Mouse (Mus musculus): ENCODE results near the gene Nrxn3.

Nrxn3 gene

DNA sequence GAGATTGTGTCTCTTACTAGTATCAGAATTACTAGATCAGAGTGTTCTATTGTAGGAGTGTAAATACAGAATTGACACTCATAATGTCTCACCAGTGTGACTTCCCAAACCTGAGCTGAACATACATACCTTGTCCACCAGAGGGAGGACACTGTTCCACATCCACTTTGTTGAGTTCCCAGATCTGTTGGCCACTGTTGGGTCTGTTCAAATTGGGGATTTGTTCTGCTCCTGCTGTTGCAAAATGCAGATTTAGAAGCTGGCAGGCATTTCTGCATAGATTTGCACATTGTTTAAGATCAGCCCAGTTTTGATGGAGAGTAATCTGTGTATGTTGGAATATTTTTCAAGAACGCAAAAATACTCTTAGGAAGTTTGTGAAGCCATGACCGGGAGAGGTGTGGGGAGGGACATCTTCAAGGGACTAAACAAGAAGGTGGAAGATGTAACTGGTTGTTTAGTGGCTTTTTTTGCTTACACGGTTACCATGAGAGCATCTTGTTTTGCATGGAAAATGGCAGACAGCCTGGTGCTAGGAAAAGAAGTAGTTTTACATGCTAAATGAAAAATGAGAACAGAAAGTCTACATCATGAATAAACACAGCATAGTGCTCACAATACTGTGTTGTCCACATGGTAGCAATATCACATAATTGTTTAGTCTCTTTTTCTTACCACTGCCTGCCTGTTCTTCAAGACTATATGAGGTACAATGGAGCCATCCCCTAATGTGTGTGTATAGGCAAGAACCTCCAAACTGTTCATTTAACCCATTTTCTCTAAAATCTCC is 609.0 kb downstream of the Nrxn3 start:
- no peak for DNase-seq (ENCODE audit: low spot score)

DNA sequence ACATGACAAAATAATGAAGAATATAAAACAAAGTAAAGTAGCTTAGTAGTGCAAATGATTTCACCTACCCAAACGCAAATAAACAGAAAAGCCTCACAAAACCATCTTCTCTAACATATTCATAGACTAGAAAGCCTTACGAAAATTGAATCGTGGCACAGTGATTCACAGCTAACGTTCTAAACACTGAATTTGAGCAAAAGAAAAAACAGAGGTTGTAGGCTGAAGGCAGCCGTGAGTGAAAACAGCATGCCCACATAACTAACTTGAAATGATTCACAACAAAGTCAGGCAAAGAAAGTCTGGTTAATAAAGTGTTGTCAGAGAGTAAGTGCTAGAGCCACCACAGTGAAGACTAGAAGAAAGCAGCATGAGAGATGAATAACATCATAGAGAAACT is 610.8 kb downstream of the Nrxn3 start:
- no peak for DNase-seq (ENCODE audit: low spot score)

DNA sequence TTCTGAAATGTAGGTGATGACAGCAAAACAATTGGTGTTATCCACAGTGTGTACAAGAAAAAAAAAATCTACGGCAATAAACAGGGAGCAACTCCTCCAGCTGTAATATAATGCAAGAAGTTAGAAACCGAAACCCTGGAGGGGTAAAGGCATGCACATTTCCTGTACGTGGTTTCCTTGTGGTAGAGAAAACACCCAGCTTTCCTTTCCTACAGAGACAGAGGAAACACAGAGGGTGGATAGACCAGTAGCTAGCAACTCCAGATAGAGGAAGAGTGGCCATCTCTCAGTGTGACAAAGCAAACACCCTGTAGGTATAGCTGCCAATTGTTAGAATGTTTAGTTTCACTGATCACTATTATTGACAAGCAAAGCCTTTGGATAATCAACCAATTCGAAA is 642.2 kb downstream of the Nrxn3 start:
- no peak for DNase-seq (ENCODE audit: low spot score)

DNA sequence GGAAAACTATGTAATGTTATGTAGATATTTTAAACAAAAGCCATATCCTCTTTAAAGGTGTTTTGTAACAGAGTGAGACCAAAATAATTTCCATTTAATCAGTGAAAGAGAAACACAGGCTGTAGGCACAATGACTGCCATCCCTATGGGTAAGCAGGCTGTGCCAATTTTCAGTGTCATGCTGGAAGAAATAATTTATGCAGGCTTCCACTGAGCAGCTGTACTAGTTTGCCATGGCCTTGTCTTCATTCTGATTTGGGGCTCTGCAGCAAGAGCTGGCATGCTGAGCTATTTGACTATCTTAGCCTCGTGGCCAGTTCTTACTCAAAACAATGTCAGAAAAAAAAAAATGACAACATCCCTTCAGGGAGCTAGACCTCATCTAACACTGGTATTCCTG is 647.3 kb downstream of the Nrxn3 start:
- DNase-seq (ENCODE audit: low spot score) = no peak

DNA sequence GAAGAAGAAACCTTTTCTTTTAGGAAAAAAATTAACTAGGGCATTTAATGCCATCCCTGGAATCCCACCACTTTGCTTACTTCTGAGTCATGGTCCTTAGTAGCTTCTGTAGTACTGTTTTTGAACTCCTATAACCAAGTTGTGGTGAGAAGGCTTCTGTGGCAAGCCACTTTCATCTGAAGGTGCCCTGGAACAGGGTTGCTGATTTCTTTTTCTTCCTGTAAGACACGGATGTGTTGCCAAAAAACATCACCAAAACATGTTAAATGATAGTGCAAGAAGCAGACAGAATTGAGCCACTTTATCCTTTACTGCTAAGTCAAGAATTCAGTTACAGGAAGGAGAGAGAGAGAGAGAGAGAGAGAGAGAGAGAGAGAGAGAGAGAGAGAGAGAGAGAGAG is 653.9 kb downstream of the Nrxn3 start:
- DNase-seq (ENCODE audit: low spot score) = no peak

DNA sequence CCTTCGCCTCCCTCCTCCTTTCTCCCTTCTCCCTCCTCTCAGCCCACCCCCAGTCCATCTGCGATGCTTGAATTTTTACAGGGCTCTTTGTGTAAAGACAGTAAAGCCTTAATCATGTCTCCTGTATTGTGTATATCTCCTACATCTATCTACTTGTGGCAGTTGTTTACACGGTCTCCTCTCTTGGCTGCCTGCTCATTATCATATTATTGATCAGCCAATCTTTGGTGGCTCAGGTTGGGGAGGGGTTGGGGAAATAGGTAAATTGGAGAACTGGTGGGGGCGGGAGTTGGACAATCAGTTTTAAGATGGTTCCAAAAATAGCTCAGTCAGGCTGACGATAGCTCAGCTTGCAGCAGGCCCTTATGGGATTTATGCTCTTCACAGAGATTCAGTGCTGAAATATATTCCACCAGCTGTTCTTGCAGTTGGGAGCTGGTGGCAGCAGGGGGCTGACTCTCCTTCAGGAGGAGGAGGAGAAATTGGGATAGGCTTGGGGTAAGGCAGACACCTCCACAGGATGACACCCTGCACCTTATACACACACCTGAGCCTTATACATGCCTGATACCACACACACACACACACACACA is 654.5 kb downstream of the Nrxn3 start:
- DNase-seq (ENCODE audit: low spot score) = no peak

DNA sequence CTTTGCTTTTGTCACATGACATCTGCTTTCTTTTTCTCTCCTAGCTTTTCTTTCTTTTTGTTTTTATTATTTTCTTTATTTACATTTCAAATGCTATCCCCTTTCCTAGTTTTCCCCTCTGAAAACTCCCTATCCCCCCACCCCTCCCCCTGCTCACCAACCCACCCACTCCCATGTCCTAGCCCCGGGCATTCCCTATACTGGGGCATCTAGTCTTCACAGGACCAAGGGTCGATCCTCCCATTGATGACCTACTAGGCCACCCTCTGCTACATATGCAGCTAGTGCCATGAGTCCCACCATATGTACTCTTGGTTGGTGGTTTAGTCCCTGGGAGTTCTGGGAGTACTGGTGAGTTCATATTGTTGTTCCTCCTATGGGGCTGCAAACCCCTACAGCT is 655.0 kb downstream of the Nrxn3 start:
- no peak for DNase-seq (ENCODE audit: low spot score)

DNA sequence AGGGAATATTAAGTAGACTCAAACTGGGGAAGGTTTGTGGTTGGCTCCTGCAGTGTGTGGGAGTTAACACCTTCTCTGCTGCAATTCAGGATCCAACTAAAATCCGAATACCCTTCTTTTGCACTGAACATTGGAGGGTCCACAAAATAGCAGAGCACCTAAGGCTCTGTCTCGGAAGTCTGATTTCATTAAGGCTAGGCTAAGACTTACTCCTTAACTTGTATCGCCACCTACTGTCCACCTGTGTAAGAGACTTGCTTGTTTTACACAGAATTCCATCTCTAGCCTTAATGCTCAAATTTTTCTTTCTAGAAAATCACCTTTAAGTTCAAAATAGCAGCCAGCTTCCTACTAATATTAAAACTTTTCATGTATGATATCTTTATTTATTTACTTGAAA is 660.6 kb downstream of the Nrxn3 start:
- DNase-seq (ENCODE audit: low spot score) = no peak

DNA sequence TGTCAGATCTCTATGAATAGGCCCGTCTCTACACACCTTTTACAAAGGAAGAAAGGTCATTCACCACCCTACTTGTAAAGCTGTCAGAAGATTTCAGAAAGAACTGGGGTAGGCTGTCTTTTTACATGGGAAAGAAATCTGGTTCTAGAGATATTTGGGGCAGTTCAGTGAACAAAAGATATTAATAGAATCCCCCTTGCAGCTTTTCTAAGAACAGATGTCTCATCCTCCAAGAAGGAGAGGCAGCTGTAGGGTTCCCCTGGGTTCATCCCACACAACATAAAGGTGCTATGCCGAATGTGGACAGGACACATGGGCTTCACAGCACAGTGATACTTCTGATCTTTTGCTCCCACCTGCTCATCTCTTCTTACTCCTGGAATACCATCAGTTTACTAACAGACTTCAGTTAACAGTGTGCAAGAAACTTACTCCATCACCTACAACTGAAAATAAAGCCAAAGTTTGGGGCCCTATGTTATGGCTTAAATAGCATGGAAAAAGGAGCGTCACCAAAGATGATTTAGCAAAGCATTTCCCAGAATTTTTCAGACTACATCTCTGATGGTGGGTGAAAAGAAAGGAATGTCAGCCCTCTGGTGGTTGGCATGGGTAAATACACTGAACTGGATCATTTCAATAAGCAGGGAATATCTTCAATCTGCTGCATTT is 672.6 kb downstream of the Nrxn3 start:
- DNase-seq (ENCODE audit: low spot score) = no peak

DNA sequence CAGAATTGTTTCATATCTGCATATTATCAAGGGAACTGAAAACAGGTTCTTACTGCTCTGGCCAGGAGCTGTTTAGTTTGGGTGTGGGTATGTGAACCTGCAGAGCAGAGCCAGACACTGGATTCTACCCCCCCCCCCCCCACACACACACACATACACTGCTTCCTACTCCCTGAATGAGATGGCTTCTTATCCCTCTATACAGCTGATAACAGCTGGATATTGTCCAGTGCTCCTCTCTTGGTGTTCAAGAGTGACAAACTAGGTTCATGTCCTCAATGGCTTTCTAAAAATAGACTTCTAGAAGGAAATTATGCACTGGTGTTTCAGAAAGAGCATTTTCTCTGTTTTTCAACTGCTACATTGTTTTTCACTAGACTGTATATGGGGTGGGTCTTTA is 713.8 kb downstream of the Nrxn3 start:
- DNase-seq (ENCODE audit: low spot score) = no peak

DNA sequence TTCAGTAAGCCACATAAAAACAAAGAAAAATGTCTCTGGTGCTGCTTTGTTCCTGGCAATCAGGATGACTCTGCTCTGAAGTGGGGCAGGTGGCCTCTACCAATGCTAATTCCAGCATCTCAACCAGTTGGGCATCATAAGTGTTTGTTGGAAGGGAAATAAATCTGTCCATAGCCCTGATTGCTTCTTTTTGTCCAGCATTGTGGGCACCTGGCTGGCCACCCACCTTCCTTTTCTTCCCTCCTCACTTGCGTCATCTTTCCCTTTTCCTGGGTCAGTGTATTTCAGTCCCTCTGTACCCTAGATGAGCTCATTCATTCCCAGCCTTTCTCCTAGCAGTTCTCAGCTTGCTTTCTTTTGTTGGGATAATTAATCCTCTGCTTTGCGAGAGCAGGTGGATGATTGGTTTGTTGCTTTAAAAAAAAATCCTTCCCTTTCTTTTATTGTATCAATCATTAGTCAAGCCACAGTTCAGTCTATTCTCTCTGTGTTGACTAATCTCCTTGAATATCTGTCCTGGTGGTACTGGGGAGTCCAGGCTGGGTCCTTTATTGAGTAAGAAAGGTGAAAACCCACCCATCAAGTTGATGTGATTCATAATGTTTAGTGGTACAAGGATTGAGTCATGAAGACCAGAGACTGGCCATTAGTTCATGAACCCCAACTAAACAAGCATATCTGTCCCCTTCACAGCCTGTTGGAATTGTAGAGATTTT is 719.8 kb downstream of the Nrxn3 start:
- no peak for DNase-seq (ENCODE audit: low spot score)

DNA sequence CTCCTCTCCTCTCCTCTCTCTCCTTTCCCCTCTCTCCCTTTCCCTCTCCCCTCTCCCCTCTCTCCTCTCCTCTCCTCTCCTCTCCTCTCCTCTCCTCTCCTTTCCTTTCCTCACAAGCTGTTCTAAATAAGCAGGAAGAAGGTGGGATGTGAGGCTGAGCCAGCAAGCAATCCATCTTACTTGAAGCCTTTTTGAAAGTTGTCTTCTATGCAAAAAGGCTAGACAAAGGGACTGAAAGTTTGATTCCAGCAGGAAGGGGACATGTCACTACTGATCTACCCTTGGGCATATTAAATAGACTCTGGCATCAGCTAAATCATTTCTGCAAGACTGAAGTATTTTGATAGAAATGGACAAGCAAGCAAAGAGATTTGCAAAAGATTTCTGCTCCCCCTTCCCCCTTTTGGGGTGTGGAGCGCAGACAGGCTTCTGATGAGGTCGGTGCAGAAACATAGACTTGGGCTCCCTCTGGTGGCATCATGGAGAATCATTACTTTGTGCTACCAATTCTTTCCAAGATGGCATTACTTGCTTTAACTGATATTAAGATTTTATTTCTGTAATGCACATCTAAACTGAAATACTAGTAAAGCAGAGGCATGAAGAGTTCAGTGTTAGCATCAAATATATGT is 728.1 kb downstream of the Nrxn3 start:
- no peak for DNase-seq (ENCODE audit: low spot score)

DNA sequence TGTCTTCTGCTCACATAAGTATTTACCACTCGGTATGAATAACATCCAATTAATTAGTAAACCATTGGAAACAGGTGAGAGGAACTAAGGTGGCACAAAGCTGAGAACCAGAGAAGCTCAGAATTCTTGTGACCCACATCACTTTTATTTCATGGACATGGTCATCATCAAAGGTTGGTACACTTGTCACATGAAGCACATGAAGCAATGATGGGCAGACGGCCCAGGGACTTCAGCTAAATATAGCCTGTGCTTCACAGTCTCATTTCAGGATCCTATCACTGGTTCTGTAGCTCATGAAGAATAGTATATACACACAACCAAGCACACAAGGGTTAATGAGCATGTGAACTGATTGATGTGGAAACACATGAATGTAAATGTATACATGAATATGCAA is 747.5 kb downstream of the Nrxn3 start:
- no peak for DNase-seq (ENCODE audit: low spot score)

DNA sequence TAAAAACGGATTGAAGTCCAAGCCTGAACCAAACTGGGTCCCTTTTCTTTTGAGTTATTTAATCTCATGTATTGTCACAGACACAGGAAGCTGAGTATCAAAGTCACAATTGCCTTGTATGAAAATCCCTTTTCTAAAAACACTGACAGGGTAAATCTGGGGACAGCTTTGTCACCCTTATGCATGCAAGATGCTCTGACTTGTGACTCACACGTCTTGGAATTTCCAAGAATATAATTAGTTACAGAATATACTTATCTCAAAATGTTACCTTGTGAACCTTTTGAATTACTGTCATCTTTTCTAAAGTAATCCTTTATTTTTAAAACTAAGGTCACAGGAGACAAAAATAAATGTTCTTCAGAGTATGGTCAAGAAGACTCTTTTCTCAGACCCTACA is 748.6 kb downstream of the Nrxn3 start:
- no peak for DNase-seq (ENCODE audit: low spot score)

DNA sequence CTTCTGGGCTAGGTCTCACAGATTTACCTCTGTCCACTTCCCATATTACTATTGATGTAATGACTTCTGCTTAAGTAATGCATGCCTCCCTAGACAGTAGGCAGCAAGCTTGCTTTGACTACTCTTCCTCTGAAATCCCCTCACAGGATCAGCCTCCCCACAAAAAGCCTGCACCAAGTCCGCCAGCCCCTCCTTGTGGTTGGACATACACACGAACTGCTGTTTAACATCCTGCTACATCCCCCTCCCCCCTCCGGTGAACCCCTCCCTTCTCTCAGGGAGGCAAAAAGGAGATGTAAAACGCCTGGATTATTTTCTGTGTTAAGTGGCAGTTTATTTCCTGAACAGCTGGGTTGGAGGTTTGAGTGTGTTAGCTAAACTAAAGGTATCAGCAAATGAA is 749.2 kb downstream of the Nrxn3 start:
- no peak for DNase-seq (ENCODE audit: low spot score)

DNA sequence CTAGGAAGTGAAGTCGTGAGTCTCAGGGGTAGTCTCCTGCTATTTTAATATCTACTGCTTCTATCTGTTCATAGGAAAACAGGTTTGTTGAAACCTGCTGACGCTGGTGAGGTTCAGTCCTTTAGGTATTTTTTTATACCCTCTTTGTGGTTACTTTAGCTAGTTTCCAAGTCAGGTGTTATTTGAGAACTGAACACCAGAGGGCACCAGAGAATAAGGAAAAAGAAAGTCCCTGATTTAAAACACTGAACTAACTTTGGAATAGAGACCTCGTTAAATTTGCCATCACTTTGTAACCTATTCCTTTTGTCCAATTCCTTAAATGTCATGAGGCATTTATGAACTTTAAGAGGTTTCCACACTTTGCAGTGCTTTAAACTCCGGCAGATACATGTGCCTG is 756.4 kb downstream of the Nrxn3 start:
- DNase-seq (ENCODE audit: low spot score) = no peak

DNA sequence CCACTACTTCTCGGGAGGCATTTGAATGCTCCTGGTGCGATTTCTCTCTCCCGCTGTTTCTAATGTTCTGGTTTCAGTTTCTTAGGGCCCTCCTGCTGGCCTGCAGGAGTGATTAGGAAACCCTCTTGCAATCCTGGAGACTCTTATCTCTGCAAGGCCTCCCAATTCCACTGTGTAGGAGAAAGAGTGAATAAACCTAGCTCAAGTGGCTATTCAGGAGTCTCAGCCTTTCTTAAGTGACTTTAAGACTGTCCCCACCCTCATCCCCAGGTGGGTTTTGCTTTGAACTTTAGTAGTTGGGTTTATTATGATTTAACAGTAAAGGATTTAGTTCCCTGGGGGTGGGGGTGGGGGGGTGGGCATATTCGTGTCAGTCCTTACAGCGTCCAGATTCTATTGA is 759.5 kb downstream of the Nrxn3 start:
- no peak for DNase-seq (ENCODE audit: low spot score)

DNA sequence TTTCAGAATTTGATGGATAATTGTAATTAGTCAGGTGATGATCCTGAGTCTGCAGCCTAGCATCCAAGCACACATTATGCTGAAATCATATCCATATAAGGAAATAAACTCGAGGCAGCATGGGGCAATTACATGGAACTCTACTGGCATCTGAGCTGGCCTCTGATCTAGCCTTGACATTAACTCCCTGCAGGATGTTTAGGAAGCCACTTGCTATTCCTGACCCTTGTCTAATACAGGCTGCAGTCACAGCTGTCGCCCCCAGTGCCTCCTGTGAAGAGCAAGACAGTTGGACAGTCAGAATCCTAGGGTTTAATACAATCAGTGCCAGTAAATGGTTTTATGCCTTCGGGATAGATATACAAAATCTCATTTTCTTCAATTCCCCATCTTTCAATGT is 781.4 kb downstream of the Nrxn3 start:
- no peak for DNase-seq (ENCODE audit: low spot score)

DNA sequence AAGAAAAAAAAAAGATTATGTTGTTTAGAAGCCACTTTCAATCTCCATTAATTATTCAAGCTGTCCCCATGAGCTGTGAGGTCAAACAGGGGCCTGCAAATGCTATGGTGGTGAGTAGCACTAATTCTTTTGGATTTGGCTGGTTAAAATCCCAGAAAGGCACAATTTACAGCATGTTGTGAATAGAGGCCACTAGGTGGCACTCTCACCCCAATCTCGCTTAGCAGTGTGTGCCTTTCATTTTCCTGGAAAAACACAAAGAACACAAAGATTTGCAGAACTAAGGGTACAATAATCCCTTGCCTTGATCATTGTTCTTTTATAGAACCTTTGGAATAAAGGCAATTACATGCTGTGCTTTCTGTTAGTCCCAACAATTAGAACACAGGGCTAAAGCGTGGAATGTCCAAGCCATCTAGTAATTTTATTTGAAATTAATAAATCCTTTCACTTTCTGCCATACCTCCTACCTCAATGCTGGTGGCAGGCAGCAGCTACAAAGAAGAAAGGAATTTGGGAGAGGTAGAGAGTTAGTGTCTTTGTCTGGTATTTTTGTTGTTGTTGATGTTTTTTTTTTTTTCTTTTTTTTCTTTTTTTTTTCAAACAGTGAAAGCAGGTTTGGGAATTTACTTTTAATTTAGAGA is 782.6 kb downstream of the Nrxn3 start:
- no peak for DNase-seq (ENCODE audit: low spot score)

DNA sequence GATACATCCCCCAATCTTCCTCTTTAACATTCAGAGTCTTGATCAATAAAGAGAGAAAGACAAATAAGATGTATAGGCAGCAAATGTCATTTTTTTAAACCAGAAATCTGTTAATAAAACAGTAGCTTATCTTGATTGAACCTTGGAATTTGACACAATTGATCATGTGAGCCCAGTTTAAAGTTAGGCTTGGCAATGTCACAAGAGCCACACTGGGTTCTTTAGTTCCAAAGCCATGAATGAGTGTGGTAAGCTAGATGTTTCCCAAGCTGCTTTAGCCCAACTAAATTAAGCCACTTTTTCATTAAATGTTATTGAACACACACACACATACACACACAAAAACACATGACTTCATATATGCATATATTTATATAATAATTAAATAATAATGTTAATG is 786.3 kb downstream of the Nrxn3 start:
- no peak for DNase-seq (ENCODE audit: low spot score)

DNA sequence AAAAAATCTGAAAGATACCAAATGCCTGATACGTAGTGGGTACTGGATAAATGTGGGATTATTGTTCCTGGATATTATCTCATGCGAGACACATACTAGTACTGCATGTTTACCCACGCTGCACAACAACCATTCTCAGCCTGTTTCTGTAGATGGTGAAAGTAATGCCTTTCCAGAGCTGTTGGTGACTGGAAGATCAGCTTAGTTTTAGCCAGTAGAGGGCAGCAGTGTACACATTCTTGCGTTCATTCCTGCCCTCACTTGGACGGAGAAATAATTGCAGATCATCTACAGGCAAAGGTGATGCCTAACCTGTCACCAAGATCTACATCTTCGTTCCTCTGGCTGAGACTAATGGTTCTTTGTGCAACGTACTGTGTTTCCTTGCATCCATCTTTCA is 791.1 kb downstream of the Nrxn3 start:
- DNase-seq (ENCODE audit: low spot score) = no peak

DNA sequence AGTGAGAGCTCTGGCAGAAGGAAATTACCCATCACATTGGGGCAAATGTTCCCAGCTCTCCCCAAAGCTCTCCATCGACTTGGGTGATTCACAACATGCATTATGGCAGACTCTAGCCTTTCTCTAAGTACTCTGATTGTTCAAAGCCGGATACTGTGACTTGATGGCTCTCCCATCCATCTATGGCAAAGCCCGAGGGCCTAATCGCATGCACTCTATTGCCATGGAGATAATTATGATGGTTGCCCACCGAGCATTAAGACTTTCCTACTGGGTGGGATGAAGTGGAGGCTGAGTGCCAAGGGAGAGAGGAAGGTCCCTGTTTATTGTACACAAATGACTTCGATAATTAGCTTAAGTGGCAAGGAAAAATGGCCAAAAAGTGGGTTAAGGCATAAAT is 793.4 kb downstream of the Nrxn3 start:
- DNase-seq (ENCODE audit: low spot score) = no peak

Data from ovary, postnatal 10 days (tissue).